Mouse (Mus musculus): ENCODE results near the gene Csad. TPM values are rescaled to one million over a fixed set of nuclear protein-coding genes. Genes with fewer than 3 reads are reported as not detected.

The Csad gene
- polyA plus RNA-seq, 1 experiment = 33.2 TPM

DNA sequence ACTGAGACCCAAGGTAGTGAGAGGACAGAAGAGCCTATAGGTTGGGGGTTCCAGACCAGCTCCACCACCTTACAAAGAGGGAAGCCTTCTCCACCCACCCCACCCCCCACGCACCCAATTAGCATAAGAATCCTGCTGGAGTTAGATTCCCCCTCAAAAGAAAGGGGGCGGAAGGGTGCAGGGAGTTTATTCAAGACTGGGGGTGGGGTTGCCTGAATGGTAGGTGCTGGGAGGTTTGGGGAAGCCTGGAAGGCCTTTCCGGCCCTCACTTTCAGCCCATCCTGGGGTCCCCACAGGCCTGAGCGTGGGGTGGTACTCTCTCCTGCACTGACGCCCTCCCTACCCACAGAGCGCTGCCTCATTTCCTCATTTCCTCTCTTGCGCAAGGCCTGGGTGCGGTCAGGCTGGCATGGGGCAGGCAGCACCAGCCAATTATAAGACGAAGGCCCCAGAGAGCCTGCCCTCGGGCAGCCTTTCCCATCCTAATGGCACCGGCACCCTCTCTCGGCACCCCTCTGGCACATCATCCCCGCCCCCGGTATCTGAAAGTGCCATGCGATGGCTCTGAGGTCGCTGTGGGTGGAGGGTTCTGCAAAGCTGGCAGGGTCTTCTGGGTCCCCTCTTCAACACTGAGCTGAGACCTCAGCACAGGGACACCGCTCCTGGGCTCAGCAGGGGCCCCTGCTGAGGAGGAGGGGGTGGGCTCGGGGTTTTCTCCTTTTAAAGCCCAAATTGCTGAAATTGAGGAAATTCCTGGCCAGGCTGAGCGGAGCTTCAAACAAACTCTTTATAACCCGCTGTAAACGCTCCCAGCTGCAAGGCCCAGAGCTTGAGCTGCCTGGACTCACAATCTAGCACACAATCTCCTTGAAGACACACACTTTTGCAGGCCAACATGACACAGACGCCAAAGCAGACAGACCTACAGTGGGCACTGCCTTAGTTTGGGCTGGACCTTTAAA, 39.0 kb upstream of the Csad start:
- Histone ChIP-seq H3K4me3 (ENCODE audit: extremely low read depth, insufficient read depth, insufficient read length) (peak overlapping the region; percentile 44), H3K27me3 (ENCODE audit: control insufficient read depth, insufficient read depth, low read length) (peaks cover 8% of the 10 kb centered on the region), H3K4me1 (ENCODE audit: control insufficient read depth, insufficient read depth, insufficient read length) (peaks cover 12% of the 10 kb centered on the region; the same call in 1 of the 2 replicates), H3K27ac (ENCODE audit: insufficient read depth, low read length) (peak overlapping the region; percentile 86), H3K36me3 (ENCODE audit: control insufficient read depth, insufficient read depth, low read length) (no peaks in the 10 kb centered on the region)
- TF ChIP-seq POLR2A (IDR thresholded peaks at IDR 0.05; ENCODE audit: low read depth, low read length) (no peak), CTCF (IDR thresholded peaks at IDR 0.05; ENCODE audit: extremely low read depth, insufficient read depth, insufficient read length, insufficient replicate concordance) (no peak)
- WGBS = 8% methylated on average over 22 of the region's 22 CpGs
- peak in 1 of 2 experiments; percentile 55 for DNase-seq (ENCODE audit: low read depth in 1 of 2, low spot score in 2 of 2)

DNA sequence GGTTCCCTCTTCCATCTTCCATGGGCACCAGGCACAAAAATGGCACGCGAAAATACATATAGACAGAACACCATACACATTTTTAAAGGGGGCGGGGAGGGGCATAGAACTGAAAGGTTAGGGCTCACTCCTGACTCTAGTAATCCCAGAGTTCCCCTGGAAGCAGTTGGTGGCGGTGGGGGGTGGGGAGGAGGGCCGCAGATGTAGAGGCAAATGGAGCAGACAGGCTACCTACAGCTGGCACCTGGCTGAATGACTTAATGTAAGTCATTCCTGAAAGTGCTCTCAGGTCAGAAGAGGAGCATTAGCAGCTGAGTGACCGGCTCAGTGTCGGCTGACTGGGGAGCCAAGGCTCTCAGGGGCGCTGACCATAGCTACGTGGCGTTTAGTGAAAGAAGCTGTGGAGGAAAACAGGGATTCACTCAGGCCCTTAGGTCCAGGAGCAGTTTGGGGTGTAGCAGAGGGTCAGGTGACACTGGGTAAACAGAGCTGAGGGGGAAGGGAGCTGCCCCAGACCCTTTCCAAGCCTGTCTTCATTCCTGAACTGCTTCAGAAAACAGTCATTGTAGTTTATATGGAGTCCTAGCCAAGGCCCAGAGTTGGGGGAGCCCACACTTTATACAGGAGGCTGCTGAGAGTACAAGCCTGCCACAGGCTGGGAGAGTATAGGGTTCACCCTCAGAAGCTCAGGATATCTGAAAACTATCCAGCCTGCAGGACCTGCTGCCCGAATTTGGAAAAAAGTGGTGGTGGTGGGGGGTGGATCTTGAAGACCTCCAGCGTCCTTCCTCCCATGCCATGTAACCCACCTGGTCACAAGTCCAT, 38.1 kb upstream of the Csad start:
- Histone ChIP-seq H3K4me1 (ENCODE audit: control insufficient read depth, insufficient read depth, insufficient read length) (peaks cover 9% of the 10 kb centered on the region; the same call in 1 of the 2 replicates), H3K27me3 (ENCODE audit: control insufficient read depth, insufficient read depth, low read length) (peaks cover 3% of the 10 kb centered on the region), H3K4me3 (ENCODE audit: extremely low read depth, insufficient read depth, insufficient read length) (no peak overlapping the region), H3K27ac (ENCODE audit: insufficient read depth, low read length) (peak overlapping the region; percentile 86), H3K36me3 (ENCODE audit: control insufficient read depth, insufficient read depth, low read length) (no peaks in the 10 kb centered on the region)
- TF ChIP-seq POLR2A (IDR thresholded peaks at IDR 0.05; ENCODE audit: low read depth, low read length) (no peak), CTCF (IDR thresholded peaks at IDR 0.05; ENCODE audit: extremely low read depth, insufficient read depth, insufficient read length, insufficient replicate concordance) (no peak)
- no peak for DNase-seq (ENCODE audit: low read depth in 1 of 2, low spot score in 2 of 2)
- WGBS = 82% methylated on average over 12 of the region's 12 CpGs

DNA sequence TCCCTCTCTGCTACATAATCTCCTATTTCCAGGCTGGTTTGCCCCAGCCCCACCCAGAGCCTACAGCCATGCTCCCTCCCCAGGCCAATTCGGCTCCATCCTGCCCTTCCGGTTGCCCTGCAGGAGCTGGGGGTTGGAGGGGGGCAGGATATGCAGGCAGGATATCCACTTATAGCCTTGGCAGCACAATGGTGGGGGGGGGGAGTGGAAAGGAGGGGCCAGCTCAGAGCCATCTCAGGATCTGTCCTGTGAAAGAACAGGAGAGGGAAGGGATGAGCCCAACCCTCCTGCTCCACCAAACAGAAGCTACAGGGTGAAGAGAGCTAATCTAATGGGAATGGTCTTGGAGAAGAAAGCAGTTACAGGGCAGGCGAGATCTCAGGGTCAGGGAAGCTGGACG, 36.1 kb upstream of the Csad start:
- 82% methylated on average over 4 of the region's 4 CpGs for WGBS
- no peaks in the 10 kb centered on the region for H3K36me3 ChIP-seq (ENCODE audit: control insufficient read depth, insufficient read depth, low read length)
- no peak overlapping the region for H3K4me3 ChIP-seq (ENCODE audit: extremely low read depth, insufficient read depth, insufficient read length)
- H3K27ac ChIP-seq (ENCODE audit: insufficient read depth, low read length) = no peak overlapping the region
- peaks cover 8% of the 10 kb centered on the region; the same call in 1 of the 2 replicates for H3K4me1 ChIP-seq (ENCODE audit: control insufficient read depth, insufficient read depth, insufficient read length)
- TF ChIP-seq POLR2A (IDR thresholded peaks at IDR 0.05; ENCODE audit: low read depth, low read length) (no peak), CTCF (IDR thresholded peaks at IDR 0.05; ENCODE audit: extremely low read depth, insufficient read depth, insufficient read length, insufficient replicate concordance) (no peak)
- no peaks in the 10 kb centered on the region for H3K27me3 ChIP-seq (ENCODE audit: control insufficient read depth, insufficient read depth, low read length)
- no peak for DNase-seq (ENCODE audit: low read depth in 1 of 2, low spot score in 2 of 2)

DNA sequence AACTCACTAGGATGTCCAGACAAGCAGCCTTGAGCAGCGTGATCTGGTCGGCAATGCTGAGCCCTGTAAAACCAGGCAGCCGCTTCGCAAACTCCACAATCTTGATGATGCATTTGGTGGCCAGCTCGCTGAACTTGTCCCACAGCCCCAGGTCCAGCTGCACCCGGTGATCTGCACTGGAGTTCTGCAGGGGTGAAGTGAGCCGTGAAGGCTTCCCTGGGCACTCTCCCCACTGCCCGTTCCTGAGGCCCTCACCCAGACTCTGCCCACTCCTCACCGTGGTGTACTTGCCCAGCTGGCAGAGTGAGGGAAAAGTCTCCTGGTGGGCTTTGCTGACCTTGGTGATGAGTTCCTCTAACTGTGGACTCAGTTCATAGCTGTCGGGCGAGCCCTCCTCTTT, 35.3 kb upstream of the Csad start:
- TF ChIP-seq CTCF (IDR thresholded peaks at IDR 0.05; ENCODE audit: extremely low read depth, insufficient read depth, insufficient read length, insufficient replicate concordance) (no peak), POLR2A (IDR thresholded peaks at IDR 0.05; ENCODE audit: low read depth, low read length) (no peak)
- WGBS = 84% methylated on average over 11 of the region's 11 CpGs
- no peaks in the 10 kb centered on the region for H3K36me3 ChIP-seq (ENCODE audit: control insufficient read depth, insufficient read depth, low read length)
- no peaks in the 10 kb centered on the region for H3K27me3 ChIP-seq (ENCODE audit: control insufficient read depth, insufficient read depth, low read length)
- H3K27ac ChIP-seq (ENCODE audit: insufficient read depth, low read length) = no peak overlapping the region
- DNase-seq (ENCODE audit: low read depth in 1 of 2, low spot score in 2 of 2) = no peak
- no peak overlapping the region for H3K4me3 ChIP-seq (ENCODE audit: extremely low read depth, insufficient read depth, insufficient read length)
- H3K4me1 ChIP-seq (ENCODE audit: control insufficient read depth, insufficient read depth, insufficient read length) = peaks cover 15% of the 10 kb centered on the region; the same call in 1 of the 2 replicates

DNA sequence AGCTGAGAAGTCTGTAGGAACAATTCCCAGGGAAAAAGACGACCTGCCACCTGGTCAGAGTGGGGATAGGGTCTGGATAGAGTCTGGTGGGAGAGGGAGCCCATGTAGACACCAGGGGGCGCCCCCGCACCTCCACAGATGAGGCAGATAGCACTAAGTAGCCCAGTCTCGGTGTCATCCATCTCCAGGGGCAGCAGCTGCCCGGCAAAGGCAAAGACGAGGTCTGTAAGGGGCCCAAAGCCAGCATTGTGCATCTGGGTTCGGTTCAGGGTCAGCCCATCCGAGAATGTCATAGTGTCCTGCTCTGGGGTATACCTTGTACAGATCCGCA, 34.7 kb upstream of the Csad start:
- H3K36me3 ChIP-seq (ENCODE audit: control insufficient read depth, insufficient read depth, low read length) = no peaks in the 10 kb centered on the region
- no peak overlapping the region for H3K4me3 ChIP-seq (ENCODE audit: extremely low read depth, insufficient read depth, insufficient read length)
- TF ChIP-seq POLR2A (IDR thresholded peaks at IDR 0.05; ENCODE audit: low read depth, low read length) (no peak), CTCF (IDR thresholded peaks at IDR 0.05; ENCODE audit: extremely low read depth, insufficient read depth, insufficient read length, insufficient replicate concordance) (peak; percentile 90)
- H3K4me1 ChIP-seq (ENCODE audit: control insufficient read depth, insufficient read depth, insufficient read length) = peaks cover 21% of the 10 kb centered on the region; the same call in 1 of the 2 replicates
- no peaks in the 10 kb centered on the region for H3K27me3 ChIP-seq (ENCODE audit: control insufficient read depth, insufficient read depth, low read length)
- no peak overlapping the region for H3K27ac ChIP-seq (ENCODE audit: insufficient read depth, low read length)
- peak; percentile 36 to 77 for DNase-seq (ENCODE audit: low read depth in 1 of 2, low spot score in 2 of 2)
- 20% methylated on average over 9 of the region's 9 CpGs for WGBS

DNA sequence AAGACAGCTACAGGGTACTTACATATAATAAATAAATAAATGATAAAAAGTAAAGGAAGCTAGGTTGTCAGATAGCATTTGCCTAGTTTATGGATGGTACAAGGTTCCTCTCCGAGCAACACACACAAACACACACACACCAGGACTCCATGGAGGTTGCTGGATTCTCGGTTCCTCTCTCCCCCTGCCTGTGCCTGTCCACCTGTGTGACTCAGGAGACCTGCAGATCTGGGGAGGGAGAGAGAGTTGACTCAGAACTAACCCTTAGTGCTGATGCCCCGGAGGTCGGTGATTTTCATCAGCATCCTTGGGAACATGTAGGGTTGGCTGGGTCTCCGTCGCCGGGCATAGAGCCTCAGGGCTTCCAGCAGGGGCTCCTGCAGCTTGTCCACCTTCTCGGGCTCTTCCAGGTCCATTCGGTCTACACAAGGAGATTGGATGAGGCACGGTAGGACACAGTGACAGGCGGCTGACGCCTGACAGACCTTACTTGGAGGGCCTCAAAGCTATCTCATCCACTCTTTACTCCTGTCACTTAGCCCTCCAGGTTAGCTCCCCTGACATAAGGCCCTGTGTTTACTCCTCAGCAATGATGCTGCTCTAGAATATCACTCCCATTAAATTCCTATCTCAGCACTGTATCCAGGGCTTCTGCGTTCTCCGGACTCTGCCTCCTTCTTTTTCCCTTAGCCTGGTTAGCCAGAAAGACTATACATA, 34.2 kb upstream of the Csad start:
- Histone ChIP-seq H3K36me3 (ENCODE audit: control insufficient read depth, insufficient read depth, low read length) (no peaks in the 10 kb centered on the region), H3K27me3 (ENCODE audit: control insufficient read depth, insufficient read depth, low read length) (no peaks in the 10 kb centered on the region), H3K27ac (ENCODE audit: insufficient read depth, low read length) (no peak overlapping the region), H3K4me1 (ENCODE audit: control insufficient read depth, insufficient read depth, insufficient read length) (peaks cover 27% of the 10 kb centered on the region; the same call in 1 of the 2 replicates), H3K4me3 (ENCODE audit: extremely low read depth, insufficient read depth, insufficient read length) (no peak overlapping the region)
- 90% methylated on average over 14 of the region's 14 CpGs for WGBS
- TF ChIP-seq CTCF (IDR thresholded peaks at IDR 0.05; ENCODE audit: extremely low read depth, insufficient read depth, insufficient read length, insufficient replicate concordance) (no peak), POLR2A (IDR thresholded peaks at IDR 0.05; ENCODE audit: low read depth, low read length) (no peak)
- DNase-seq (ENCODE audit: low read depth in 1 of 2, low spot score in 2 of 2) = no peak

All from spleen, adult 2 months (tissue).